Mouse (Mus musculus): ENCODE data around the gene Neurl1b. TPM values are rescaled to one million over a fixed set of nuclear protein-coding genes. Genes with fewer than 3 reads are reported as not detected.
A peak's percentile ranks its signal among the peaks of the same experiment; 100 is the strongest.

The Neurl1b gene
- polyA plus RNA-seq, 1 experiment, result 1.3 TPM

- 77% methylated on average over 10 of the region's 10 CpGs for WGBS
- Histone ChIP-seq H3K27ac (ENCODE audit: control insufficient read depth, insufficient read depth, low read depth, low read length, poor library complexity) (no peak overlapping the region), H3K4me1 (ENCODE audit: control insufficient read depth, insufficient read depth, low read length) (no peaks in the 10 kb centered on the region), H3K4me3 (replicated peaks; ENCODE audit: control insufficient read depth, low read depth, low read length) (no peak overlapping the region)
- TF ChIP-seq CTCF (IDR thresholded peaks at IDR 0.05; ENCODE audit: control insufficient read depth, insufficient read depth, low read length), result no peak
- no peak for TF ChIP-seq POLR2A (IDR thresholded peaks at IDR 0.05; ENCODE audit: borderline replicate concordance, control insufficient read depth, low read depth, low read length)
Observed at GRCm38 (mm10) chr17:26405340-26406100, 9.1 kb upstream of the Neurl1b start.

- Histone ChIP-seq H3K4me3 (replicated peaks; ENCODE audit: control insufficient read depth, low read depth, low read length) (no peak overlapping the region), H3K4me1 (ENCODE audit: control insufficient read depth, insufficient read depth, low read length) (peaks cover 1% of the 10 kb centered on the region; the same call in 1 of the 2 replicates), H3K27ac (ENCODE audit: control insufficient read depth, insufficient read depth, low read depth, low read length, poor library complexity) (no peak overlapping the region)
- WGBS, result 44% methylated on average over 5 of the region's 5 CpGs
- TF ChIP-seq POLR2A (IDR thresholded peaks at IDR 0.05; ENCODE audit: borderline replicate concordance, control insufficient read depth, low read depth, low read length) (no peak), CTCF (IDR thresholded peaks at IDR 0.05; ENCODE audit: control insufficient read depth, insufficient read depth, low read length) (no peak)
Observed at GRCm38 (mm10) chr17:26412967-26413366, 1.7 kb upstream of the Neurl1b start.

- WGBS, result 6% methylated on average over 5 of the region's 5 CpGs
Observed at GRCm38 (mm10) chr17:26414184-26414522, 476 bp upstream of the Neurl1b start.

GRCm38 (mm10) chr17:26415355-26415865, 781 bp downstream of the Neurl1b start:
- TF ChIP-seq POLR2A (IDR thresholded peaks at IDR 0.05; ENCODE audit: borderline replicate concordance, control insufficient read depth, low read depth, low read length) (no peak), CTCF (IDR thresholded peaks at IDR 0.05; ENCODE audit: control insufficient read depth, insufficient read depth, low read length) (no peak)

More at GRCm38 (mm10) chr17:26414184-26414522, 476 bp upstream of the Neurl1b start:
- Histone ChIP-seq H3K27ac (ENCODE audit: control insufficient read depth, insufficient read depth, low read depth, low read length, poor library complexity) (no peak overlapping the region; the same call in 1 of the 2 replicates), H3K4me3 (replicated peaks; ENCODE audit: control insufficient read depth, low read depth, low read length) (peak overlapping the region; percentile 84), H3K4me1 (ENCODE audit: control insufficient read depth, insufficient read depth, low read length) (peaks cover 1% of the 10 kb centered on the region; the same call in 1 of the 2 replicates)
- no peak for TF ChIP-seq CTCF (IDR thresholded peaks at IDR 0.05; ENCODE audit: control insufficient read depth, insufficient read depth, low read length)
- TF ChIP-seq POLR2A (IDR thresholded peaks at IDR 0.05; ENCODE audit: borderline replicate concordance, control insufficient read depth, low read depth, low read length), result no peak

GRCm38 (mm10) chr17:26416141-26416540, 1.5 kb downstream of the Neurl1b start:
- Histone ChIP-seq H3K4me1 (ENCODE audit: control insufficient read depth, insufficient read depth, low read length) (peaks cover 1% of the 10 kb centered on the region; the same call in 1 of the 2 replicates), H3K27ac (ENCODE audit: control insufficient read depth, insufficient read depth, low read depth, low read length, poor library complexity) (no peak overlapping the region), H3K4me3 (replicated peaks; ENCODE audit: control insufficient read depth, low read depth, low read length) (no peak overlapping the region)
- WGBS, result 72% methylated on average over 3 of the region's 3 CpGs
- TF ChIP-seq CTCF (IDR thresholded peaks at IDR 0.05; ENCODE audit: control insufficient read depth, insufficient read depth, low read length), result no peak
- TF ChIP-seq POLR2A (IDR thresholded peaks at IDR 0.05; ENCODE audit: borderline replicate concordance, control insufficient read depth, low read depth, low read length), result no peak

More at GRCm38 (mm10) chr17:26415355-26415865, 781 bp downstream of the Neurl1b start:
- Histone ChIP-seq H3K27ac (ENCODE audit: control insufficient read depth, insufficient read depth, low read depth, low read length, poor library complexity) (no peak overlapping the region), H3K4me1 (ENCODE audit: control insufficient read depth, insufficient read depth, low read length) (peaks cover 1% of the 10 kb centered on the region; the same call in 1 of the 2 replicates), H3K4me3 (replicated peaks; ENCODE audit: control insufficient read depth, low read depth, low read length) (peak overlapping the region; percentile 59)
- WGBS, result 4% methylated on average over 27 of the region's 27 CpGs

GRCm38 (mm10) chr17:26417770-26418421, 3.3 kb downstream of the Neurl1b start:
- no peak overlapping the region for H3K27ac ChIP-seq (ENCODE audit: control insufficient read depth, insufficient read depth, low read depth, low read length, poor library complexity)
- H3K4me3 ChIP-seq (replicated peaks; ENCODE audit: control insufficient read depth, low read depth, low read length), result no peak overlapping the region
- no peak for TF ChIP-seq CTCF (IDR thresholded peaks at IDR 0.05; ENCODE audit: control insufficient read depth, insufficient read depth, low read length)
- TF ChIP-seq POLR2A (IDR thresholded peaks at IDR 0.05; ENCODE audit: borderline replicate concordance, control insufficient read depth, low read depth, low read length), result no peak
- WGBS, result 87% methylated on average over 6 of the region's 6 CpGs
- peaks cover 1% of the 10 kb centered on the region for H3K4me1 ChIP-seq (ENCODE audit: control insufficient read depth, insufficient read depth, low read length)

- H3K4me1 ChIP-seq (ENCODE audit: control insufficient read depth, insufficient read depth, low read length), result no peaks in the 10 kb centered on the region; the same call in 1 of the 2 replicates
- TF ChIP-seq CTCF (IDR thresholded peaks at IDR 0.05; ENCODE audit: control insufficient read depth, insufficient read depth, low read length) (no peak), POLR2A (IDR thresholded peaks at IDR 0.05; ENCODE audit: borderline replicate concordance, control insufficient read depth, low read depth, low read length) (no peak)
- no peak overlapping the region for H3K4me3 ChIP-seq (replicated peaks; ENCODE audit: control insufficient read depth, low read depth, low read length)
- 66% methylated on average over 7 of the region's 7 CpGs for WGBS
- H3K27ac ChIP-seq (ENCODE audit: control insufficient read depth, insufficient read depth, low read depth, low read length, poor library complexity), result no peak overlapping the region
Observed at GRCm38 (mm10) chr17:26420491-26421247, 6.0 kb downstream of the Neurl1b start.

All from bone marrow, adult 2 months (tissue).